Mouse (Mus musculus): ENCODE measurements at regions not wholly inside any gene's neighbourhood (a gene's known extent, or its start where the extent isn't known, plus 50 kb on each side); places are given as distances from the start of the nearest gene placed in this dataset.

- TF ChIP-seq SMC3 (IDR thresholded peaks at IDR 0.05; ENCODE audit: low read depth, low read length) (no peak), GABPA (IDR thresholded peaks at IDR 0.05; ENCODE audit: insufficient replicate concordance, low read depth, low read length) (no peak)
Observed at GRCm38 (mm10) chr5:101539818-101540217, 125.0 kb downstream of the Nkx6-1 start.

All from CH12.LX (cell line).